Mouse (Mus musculus): ENCODE measurements around the gene Adgrd1. TPM values are rescaled to one million over a fixed set of nuclear protein-coding genes. Genes with fewer than 3 reads are reported as not detected.

Gene Adgrd1
- total and polyA plus RNA-seq, 3 experiments: 0.27 to 0.56 TPM; not detected in 1

DNA sequence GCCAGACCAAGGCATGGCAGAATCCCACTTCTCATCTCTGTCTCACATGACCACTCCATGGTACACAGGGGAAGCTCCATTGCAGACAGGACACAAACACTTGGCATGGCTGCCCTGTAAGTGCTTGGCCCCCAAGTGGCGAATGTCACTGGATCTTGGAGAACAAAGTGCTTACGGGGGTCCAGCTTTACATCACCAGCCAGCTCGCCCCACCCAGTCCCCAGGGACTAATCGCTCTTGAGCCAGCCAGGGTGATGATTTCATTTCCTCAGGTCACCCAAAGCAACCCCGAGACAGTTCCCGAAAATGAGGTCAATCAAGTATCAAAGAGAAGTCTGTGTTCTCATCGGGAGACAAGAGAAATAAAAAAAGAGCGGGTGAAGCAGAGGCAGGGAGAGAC lies 33.8 kb downstream of the Adgrd1 start:
- no peak overlapping the region for H3K27ac ChIP-seq (ENCODE audit: control insufficient read depth, low read depth, low read length)
- H3K9ac ChIP-seq (ENCODE audit: control insufficient read depth, low read depth, low read length, poor library complexity, severe bottlenecking): no peak overlapping the region

DNA sequence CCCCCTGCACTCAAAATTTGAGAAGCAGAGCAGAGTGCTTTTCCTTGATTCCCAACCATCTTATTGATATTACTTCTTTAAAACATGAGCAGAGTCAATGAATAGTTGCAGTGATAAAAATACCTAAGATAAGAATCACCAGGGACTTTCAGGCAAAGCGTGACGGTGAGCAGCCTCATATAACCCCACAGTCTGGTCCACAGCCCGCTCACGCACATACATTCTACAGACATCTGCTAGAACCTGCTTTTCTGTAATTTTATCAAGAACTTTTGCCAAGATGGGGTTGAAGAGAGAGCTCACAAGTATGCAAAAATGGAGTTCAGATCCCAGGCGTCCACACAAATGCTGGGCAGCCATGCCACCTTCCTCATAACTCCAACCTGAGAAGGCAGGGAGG lies 40.9 kb downstream of the Adgrd1 start:
- DNase-seq (ENCODE audit: low read depth, low spot score): no peak
- TF ChIP-seq GABPA (IDR thresholded peaks at IDR 0.05; ENCODE audit: low read depth, low read length) (no peak), MYB (IDR thresholded peaks at IDR 0.05; ENCODE audit: low read depth, low read length) (no peak), MYC (IDR thresholded peaks at IDR 0.05; ENCODE audit: low read depth, low read length) (no peak), TBP (IDR thresholded peaks at IDR 0.05; ENCODE audit: low read depth, low read length) (no peak), ZC3H11A (IDR thresholded peaks at IDR 0.05; ENCODE audit: low read depth, low read length) (no peak), NELFE (IDR thresholded peaks at IDR 0.05; ENCODE audit: low read depth, low read length) (no peak), EP300 (IDR thresholded peaks at IDR 0.05; ENCODE audit: low read depth in 1 of 2, low read length in 2 of 2) (no peak), SMC3 (IDR thresholded peaks at IDR 0.05; ENCODE audit: low read depth, low read length) (no peak), HCFC1 (IDR thresholded peaks at IDR 0.05; ENCODE audit: low read depth, low read length) (no peak), MAFK (IDR thresholded peaks at IDR 0.05; ENCODE audit: borderline replicate concordance, low read depth, low read length) (no peak), MEF2A (IDR thresholded peaks at IDR 0.05; ENCODE audit: extremely low read depth, insufficient replicate concordance, low read depth, low read length, poor library complexity, severe bottlenecking) (no peak), TCF12 (IDR thresholded peaks at IDR 0.05; ENCODE audit: low read depth, low read length) (no peak), ELF1 (IDR thresholded peaks at IDR 0.05; ENCODE audit: low read depth, low read length) (no peak), POLR2A (IDR thresholded peaks at IDR 0.05; ENCODE audit: control insufficient read depth in 1 of 2, insufficient read depth in 1 of 2, low read depth in 1 of 2, low read length in 2 of 2, poor library complexity in 1 of 2) (no peak), USF2 (IDR thresholded peaks at IDR 0.05; ENCODE audit: borderline replicate concordance in 1 of 2, insufficient read depth in 1 of 2, low read depth in 1 of 2, low read length in 2 of 2) (no peak), ETS1 (IDR thresholded peaks at IDR 0.05; ENCODE audit: low read depth, low read length) (no peak), BHLHE40 (IDR thresholded peaks at IDR 0.05; ENCODE audit: borderline replicate concordance, low read depth, low read length) (no peak)
- H3K9ac ChIP-seq (ENCODE audit: control insufficient read depth, low read depth, low read length, poor library complexity, severe bottlenecking): no peak overlapping the region
- H3K79me2 ChIP-seq (ENCODE audit: control insufficient read depth, insufficient read depth, low read length, poor library complexity): no peaks in the 10 kb centered on the region
- no peak overlapping the region for H3K27ac ChIP-seq (ENCODE audit: control insufficient read depth, low read depth, low read length)
- no peaks in the 10 kb centered on the region for H3K9me3 ChIP-seq (replicated peaks; ENCODE audit: insufficient read depth, low read length)
- no peaks in the 10 kb centered on the region for H3K36me3 ChIP-seq (ENCODE audit: control insufficient read depth in 1 of 2, insufficient read depth in 2 of 2, low read length in 2 of 2)
- no peaks in the 10 kb centered on the region for H3K4me1 ChIP-seq (ENCODE audit: control insufficient read depth in 1 of 2, insufficient read depth in 2 of 2, low read length in 2 of 2)
- H3K4me3 ChIP-seq (ENCODE audit: control insufficient read depth in 1 of 2, insufficient read depth in 1 of 2, low read depth in 2 of 2, low read length in 2 of 2): no peak overlapping the region
- no peaks in the 10 kb centered on the region for H3K27me3 ChIP-seq (ENCODE audit: control insufficient read depth in 1 of 2, insufficient read depth in 2 of 2, low read length in 2 of 2)

More for the DNA sequence above, 33.8 kb downstream of the Adgrd1 start:
- TF ChIP-seq BHLHE40 (IDR thresholded peaks at IDR 0.05; ENCODE audit: borderline replicate concordance, low read depth, low read length): no peak
- no peak for TF ChIP-seq TBP (IDR thresholded peaks at IDR 0.05; ENCODE audit: low read depth, low read length)
- TF ChIP-seq SIN3A (IDR thresholded peaks at IDR 0.05; ENCODE audit: low read length): no peak
- TF ChIP-seq ZNF384 (IDR thresholded peaks at IDR 0.05; ENCODE audit: low read depth, low read length): no peak
- no peak for TF ChIP-seq E2F4 (IDR thresholded peaks at IDR 0.05; ENCODE audit: borderline replicate concordance, low read depth, low read length)
- no peak for TF ChIP-seq SMC3 (IDR thresholded peaks at IDR 0.05; ENCODE audit: low read depth, low read length)
- no peak for TF ChIP-seq TCF12 (IDR thresholded peaks at IDR 0.05; ENCODE audit: low read depth, low read length)
- no peak for TF ChIP-seq POLR2AphosphoS5 (IDR thresholded peaks at IDR 0.05; ENCODE audit: borderline replicate concordance, low read depth, low read length)
- TF ChIP-seq CHD1 (IDR thresholded peaks at IDR 0.05; ENCODE audit: low read depth, low read length): no peak
- no peak for TF ChIP-seq MXI1 (IDR thresholded peaks at IDR 0.05; ENCODE audit: low read depth, low read length)
- TF ChIP-seq MAZ (IDR thresholded peaks at IDR 0.05; ENCODE audit: low read depth, low read length): no peak
- Histone ChIP-seq H3K4me3 (ENCODE audit: control insufficient read depth in 1 of 2, insufficient read depth in 1 of 2, low read depth in 2 of 2, low read length in 2 of 2) (no peak overlapping the region), H3K9me3 (replicated peaks; ENCODE audit: insufficient read depth, low read length) (no peaks in the 10 kb centered on the region), H3K79me2 (ENCODE audit: control insufficient read depth, insufficient read depth, low read length, poor library complexity) (no peaks in the 10 kb centered on the region), H3K27me3 (ENCODE audit: control insufficient read depth in 1 of 2, insufficient read depth in 2 of 2, low read length in 2 of 2) (no peaks in the 10 kb centered on the region), H3K4me1 (ENCODE audit: control insufficient read depth in 1 of 2, insufficient read depth in 2 of 2, low read length in 2 of 2) (no peaks in the 10 kb centered on the region), H3K36me3 (ENCODE audit: control insufficient read depth in 1 of 2, insufficient read depth in 2 of 2, low read length in 2 of 2) (no peaks in the 10 kb centered on the region)
- DNase-seq (ENCODE audit: low read depth, low spot score): no peak

Data from MEL (cell line).